Mouse (Mus musculus): ENCODE measurements around the gene AU021092.

GRCm38 (mm10) chr16:5210365-5210764 is 11.7 kb downstream of the AU021092 start:
- TF ChIP-seq POLR2A (IDR thresholded peaks at IDR 0.05; ENCODE audit: control insufficient read depth, low read depth, low read length): no peak
- no peak for TF ChIP-seq CTCF (IDR thresholded peaks at IDR 0.05; ENCODE audit: control insufficient read depth, insufficient read depth, insufficient replicate concordance, low read depth, low read length)
